Mouse (Mus musculus): Measurements from ENCODE around the gene Tank.
A peak's percentile ranks its signal among the peaks of the same experiment; 100 is the strongest.

The Tank gene

GRCm38 (mm10) chr2:61578433-61578832 lies at the start of gene Tank:
Tank (plus strand) TSS chr2:61578585.
- DNase-seq (ENCODE audit: extremely low read depth, insufficient read length, low spot score), result no peak

- no peak for DNase-seq (ENCODE audit: extremely low read depth, insufficient read length, low spot score)
Measured at GRCm38 (mm10) chr2:61532326-61532725, 46.1 kb upstream of the Tank start.

- peak; percentile 51 for DNase-seq (ENCODE audit: extremely low read depth, insufficient read length, low spot score)
Measured at GRCm38 (mm10) chr2:61533131-61533530, 45.3 kb upstream of the Tank start.

- DNase-seq (ENCODE audit: extremely low read depth, insufficient read length, low spot score), result no peak
Measured at GRCm38 (mm10) chr2:61536901-61537300, 41.5 kb upstream of the Tank start.

GRCm38 (mm10) chr2:61539378-61539777 lies 39.0 kb upstream of the Tank start:
- DNase-seq (ENCODE audit: extremely low read depth, insufficient read length, low spot score), result no peak

GRCm38 (mm10) chr2:61542426-61542825 lies 36.0 kb upstream of the Tank start:
- DNase-seq (ENCODE audit: extremely low read depth, insufficient read length, low spot score), result no peak

- DNase-seq (ENCODE audit: extremely low read depth, insufficient read length, low spot score), result no peak
Measured at GRCm38 (mm10) chr2:61545666-61546065, 32.7 kb upstream of the Tank start.

GRCm38 (mm10) chr2:61548021-61548420 lies 30.4 kb upstream of the Tank start:
- DNase-seq (ENCODE audit: extremely low read depth, insufficient read length, low spot score), result no peak

- DNase-seq (ENCODE audit: extremely low read depth, insufficient read length, low spot score), result no peak
Measured at GRCm38 (mm10) chr2:61551680-61552079, 26.7 kb upstream of the Tank start.

- no peak for DNase-seq (ENCODE audit: extremely low read depth, insufficient read length, low spot score)
Measured at GRCm38 (mm10) chr2:61555367-61555766, 23.0 kb upstream of the Tank start.

GRCm38 (mm10) chr2:61555825-61556224 lies 22.6 kb upstream of the Tank start:
- no peak for DNase-seq (ENCODE audit: extremely low read depth, insufficient read length, low spot score)

- no peak for DNase-seq (ENCODE audit: extremely low read depth, insufficient read length, low spot score)
Measured at GRCm38 (mm10) chr2:61556639-61557038, 21.7 kb upstream of the Tank start.

- no peak for DNase-seq (ENCODE audit: extremely low read depth, insufficient read length, low spot score)
Measured at GRCm38 (mm10) chr2:61557848-61558471, 20.4 kb upstream of the Tank start.

- DNase-seq (ENCODE audit: extremely low read depth, insufficient read length, low spot score), result no peak
Measured at GRCm38 (mm10) chr2:61561058-61561457, 17.3 kb upstream of the Tank start.

- DNase-seq (ENCODE audit: extremely low read depth, insufficient read length, low spot score), result no peak
Measured at GRCm38 (mm10) chr2:61563202-61563601, 15.2 kb upstream of the Tank start.

GRCm38 (mm10) chr2:61567045-61567783 lies 11.2 kb upstream of the Tank start:
- peak; percentile 7 for DNase-seq (ENCODE audit: extremely low read depth, insufficient read length, low spot score)

- DNase-seq (ENCODE audit: extremely low read depth, insufficient read length, low spot score), result no peak
Measured at GRCm38 (mm10) chr2:61569181-61569580, 9.2 kb upstream of the Tank start.

GRCm38 (mm10) chr2:61571343-61571955 lies 6.9 kb upstream of the Tank start:
- no peak for DNase-seq (ENCODE audit: extremely low read depth, insufficient read length, low spot score)

- no peak for DNase-seq (ENCODE audit: extremely low read depth, insufficient read length, low spot score)
Measured at GRCm38 (mm10) chr2:61576497-61576896, 1.9 kb upstream of the Tank start.

- no peak for DNase-seq (ENCODE audit: extremely low read depth, insufficient read length, low spot score)
Measured at GRCm38 (mm10) chr2:61576928-61577695, 1.3 kb upstream of the Tank start.

GRCm38 (mm10) chr2:61577696-61578062 lies 706 bp upstream of the Tank start:
- no peak for DNase-seq (ENCODE audit: extremely low read depth, insufficient read length, low spot score)
